Mouse (Mus musculus) retina, postnatal 7 days (tissue): ENCODE results near the gene Zcchc10.

ENCODE experiments used
- DNase-seq: peaks from one replicate; pipeline ENCODE4 v3.0.0-alpha.2; 2012; ENCODE audit warnings: low read depth, low spot score

The Zcchc10 gene

GRCm38 (mm10) chr11:53378918-53379317, 54.4 kb downstream of the Zcchc10 start:
- no peak for DNase-seq
